Mouse (Mus musculus) MEL (cell line): ENCODE measurements at regions not wholly inside any gene's neighbourhood (a gene's known extent, or its start where the extent isn't known, plus 50 kb on each side); places are given as distances from the start of the nearest gene placed in this dataset.

Experiments
- DNase-seq: peaks from one replicate; pipeline ENCODE4 v3.0.0; 2011; ENCODE audit warnings: low read depth, low spot score
- H3K27ac ChIP-seq: 2 replicates; pipeline ENCODE4 v1.5.1; 2012; ENCODE audit warnings: low read depth, mild to moderate bottlenecking, control low read depth, low read length, moderate library complexity; ENCODE audit not compliant: control insufficient read depth
- H3K27me3 ChIP-seq, 2 experiments: fragments of 150-350 bp in 1 of 2; sonication (generic) in 1 of 2; 2 replicates each; pipeline ENCODE4 v1.6.1; 2012; ENCODE audit warnings: low read length in 2 of 2, mild to moderate bottlenecking in 2 of 2, improper control_type of control experiment in 1 of 2, moderate library complexity in 1 of 2; ENCODE audit not compliant: insufficient read depth in 2 of 2, control insufficient read depth in 1 of 2
- H3K36me3 ChIP-seq, 2 experiments: 2 replicates each; pipeline ENCODE4 v1.6.1; 2012 to 2014; ENCODE audit warnings: low read length in 2 of 2, improper control_type of control experiment in 1 of 2, inconsistent platforms in 1 of 2, mild to moderate bottlenecking in 1 of 2; ENCODE audit not compliant: insufficient read depth in 2 of 2, control insufficient read depth in 1 of 2
- H3K4me1 ChIP-seq, 2 experiments: fragments of 150-350 bp in 1 of 2; sonication (generic) in 1 of 2; 2 replicates each; pipeline ENCODE4 v1.6.1; 2012; ENCODE audit warnings: low read length in 2 of 2, improper control_type of control experiment in 1 of 2, mild to moderate bottlenecking in 1 of 2; ENCODE audit not compliant: insufficient read depth in 2 of 2, control insufficient read depth in 1 of 2
- H3K4me3 ChIP-seq, 2 experiments: fragments of 150-350 bp in 1 of 2; sonication (generic) in 1 of 2; 2 replicates each; pipeline ENCODE4 v1.5.1; 2012; ENCODE audit warnings: low read depth in 2 of 2, low read length in 2 of 2, mild to moderate bottlenecking in 2 of 2, moderate library complexity in 2 of 2, control low read depth in 1 of 2, improper control_type of control experiment in 1 of 2; ENCODE audit not compliant: control insufficient read depth in 1 of 2, insufficient read depth in 1 of 2
- H3K79me2 ChIP-seq: 2 replicates; pipeline ENCODE4 v1.6.1; 2012; ENCODE audit warnings: mild to moderate bottlenecking, low read length, moderate library complexity; ENCODE audit not compliant: control insufficient read depth, poor library complexity, insufficient read depth
- H3K9ac ChIP-seq: 2 replicates; pipeline ENCODE4 v1.6.1; 2012; ENCODE audit warnings: low read depth, mild to moderate bottlenecking, control low read depth, low read length, moderate library complexity; ENCODE audit not compliant: control insufficient read depth, poor library complexity, severe bottlenecking
- H3K9me3 ChIP-seq: fragments of 150-350 bp; sonication (generic); replicated peaks from 2 replicates; pipeline ENCODE4 v1.6.1; 2012; ENCODE audit warnings: mild to moderate bottlenecking, low read length, improper control_type of control experiment, moderate library complexity; ENCODE audit not compliant: insufficient read depth
- BHLHE40 ChIP-seq: IDR thresholded peaks from 2 replicates; pipeline ENCODE4 v1.6.1; 2012; ENCODE audit warnings: low read depth, mild to moderate bottlenecking, inconsistent platforms, low read length, improper control_type of control experiment, borderline replicate concordance
- CHD1 ChIP-seq: IDR thresholded peaks from 2 replicates; pipeline ENCODE4 v1.6.1; 2012; ENCODE audit warnings: low read depth, mild to moderate bottlenecking, inconsistent platforms, low read length, improper control_type of control experiment
- CHD2 ChIP-seq: IDR thresholded peaks from 2 replicates; pipeline ENCODE4 v1.6.1; 2011; ENCODE audit warnings: low read length, improper control_type of control experiment
- E2F4 ChIP-seq: IDR thresholded peaks from 2 replicates; pipeline ENCODE4 v1.6.1; 2011; ENCODE audit warnings: low read depth, low read length, improper control_type of control experiment, borderline replicate concordance
- ELF1 ChIP-seq: IDR thresholded peaks from 2 replicates; pipeline ENCODE4 v1.6.1; 2014; ENCODE audit warnings: low read depth, mild to moderate bottlenecking, inconsistent platforms, low read length, improper control_type of control experiment, moderate library complexity
- GABPA ChIP-seq: IDR thresholded peaks from 2 replicates; pipeline ENCODE4 v1.6.1; 2012; ENCODE audit warnings: low read depth, mild to moderate bottlenecking, inconsistent platforms, low read length, improper control_type of control experiment, moderate library complexity
- JUND ChIP-seq: IDR thresholded peaks from 2 replicates; pipeline ENCODE4 v1.6.1; 2011; ENCODE audit warnings: low read depth, mild to moderate bottlenecking, improper control_type of control experiment, low read length
- KAT2A ChIP-seq: conservative IDR thresholded peaks from 2 replicates; pipeline ENCODE4 v1.6.1; 2012; ENCODE audit warnings: low read depth, low read length, improper control_type of control experiment, inconsistent platforms
- MAX ChIP-seq: IDR thresholded peaks from 2 replicates; pipeline ENCODE4 v1.6.1; 2011; ENCODE audit warnings: low read length, improper control_type of control experiment
- MYC ChIP-seq: IDR thresholded peaks from 2 replicates; pipeline ENCODE4 v1.6.1; 2011; ENCODE audit warnings: low read depth, mild to moderate bottlenecking, low read length, improper control_type of control experiment, moderate library complexity
- POLR2A ChIP-seq, 2 experiments: IDR thresholded peaks; 2 replicates each; pipeline ENCODE4 v1.6.1; 2011 to 2012; ENCODE audit warnings: low read length in 2 of 2, mild to moderate bottlenecking in 2 of 2, control low read depth in 1 of 2, improper control_type of control experiment in 1 of 2, low read depth in 1 of 2, moderate library complexity in 1 of 2; ENCODE audit not compliant: control insufficient read depth in 1 of 2, insufficient read depth in 1 of 2, poor library complexity in 1 of 2
- RAD21 ChIP-seq: IDR thresholded peaks from 2 replicates; pipeline ENCODE4 v1.6.1; 2011; ENCODE audit warnings: mild to moderate bottlenecking, low read depth, low read length, improper control_type of control experiment
- TAL1 ChIP-seq: IDR thresholded peaks from 2 replicates; pipeline ENCODE4 v1.6.1; 2012; ENCODE audit warnings: mild to moderate bottlenecking, inconsistent platforms, low read length, moderate library complexity, mixed read lengths
- TCF12 ChIP-seq: IDR thresholded peaks from 2 replicates; pipeline ENCODE4 v1.6.1; 2014; ENCODE audit warnings: low read depth, mild to moderate bottlenecking, inconsistent platforms, low read length, improper control_type of control experiment, moderate library complexity
- USF1 ChIP-seq: IDR thresholded peaks from 2 replicates; pipeline ENCODE4 v1.6.1; 2014; ENCODE audit warnings: low read depth, mild to moderate bottlenecking, inconsistent platforms, low read length, improper control_type of control experiment, moderate library complexity
- ZC3H11A ChIP-seq: IDR thresholded peaks from 2 replicates; pipeline ENCODE4 v1.6.1; 2012; ENCODE audit warnings: low read depth, mild to moderate bottlenecking, inconsistent platforms, low read length, improper control_type of control experiment
- ZKSCAN1 ChIP-seq: IDR thresholded peaks from 2 replicates; pipeline ENCODE4 v1.6.1; 2012; ENCODE audit warnings: low read depth, mild to moderate bottlenecking, inconsistent platforms, low read length, improper control_type of control experiment, moderate library complexity

DNA sequence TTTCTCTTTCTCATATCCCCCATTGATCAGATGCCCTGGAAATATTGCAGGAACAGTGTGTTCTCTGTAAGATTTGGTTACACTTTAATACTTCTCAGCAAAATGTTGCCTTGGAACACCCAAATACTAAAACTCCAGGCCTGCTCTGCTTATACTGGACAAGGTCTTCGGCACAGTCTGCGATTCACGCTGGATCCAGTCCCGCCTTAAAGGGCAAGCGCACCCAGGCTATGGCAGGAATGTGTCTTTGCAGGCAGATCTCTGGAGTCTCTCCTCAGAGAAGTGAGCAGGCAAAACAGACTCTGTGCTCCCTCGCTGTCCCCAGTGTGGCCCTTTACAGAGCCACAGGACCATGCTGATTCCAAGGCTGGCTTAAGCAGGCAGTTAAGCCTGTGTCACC is 246.2 kb upstream of the Runx1 start:
- no peaks in the 10 kb centered on the region for H3K9me3 ChIP-seq
- H3K36me3 ChIP-seq = no peaks in the 10 kb centered on the region
- H3K27me3 ChIP-seq = peaks cover 1 to 3% of the 10 kb centered on the region in 2 experiments; a peak in 1 of 4 replicates
- H3K27ac ChIP-seq = no peak overlapping the region
- TF ChIP-seq ZC3H11A (no peak), ELF1 (no peak), MYC (no peak)
- no peak overlapping the region for H3K4me3 ChIP-seq
- DNase-seq = no peak
- H3K79me2 ChIP-seq = no peaks in the 10 kb centered on the region
- no peak overlapping the region for H3K9ac ChIP-seq
- H3K4me1 ChIP-seq = no peaks in the 10 kb centered on the region

DNA sequence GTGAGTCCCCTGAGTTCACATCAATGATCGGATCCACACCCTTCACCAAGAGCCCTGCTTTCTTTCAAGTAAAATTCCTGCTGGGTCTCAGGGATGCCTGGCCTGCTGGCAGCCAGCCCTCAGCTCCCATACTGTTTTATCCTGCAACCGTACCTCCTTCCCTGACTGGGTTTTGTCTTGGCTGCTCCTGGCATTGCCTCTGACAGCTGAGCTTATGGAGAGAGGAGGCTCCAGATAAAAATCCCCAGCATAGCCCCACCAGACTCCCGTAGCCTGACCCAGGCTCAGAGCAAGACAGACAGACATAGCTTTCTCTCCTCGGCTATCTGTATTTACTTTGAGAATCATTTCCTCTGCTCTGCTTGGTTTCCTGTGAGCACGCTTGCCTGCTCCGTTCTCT is 245.8 kb upstream of the Runx1 start:
- Histone ChIP-seq H3K4me3 (no peak overlapping the region), H3K27ac (no peak overlapping the region), H3K9me3 (no peaks in the 10 kb centered on the region), H3K9ac (no peak overlapping the region), H3K4me1 (no peaks in the 10 kb centered on the region), H3K27me3 (peaks cover 1 to 3% of the 10 kb centered on the region in 2 experiments; a peak in 1 of 4 replicates), H3K36me3 (no peaks in the 10 kb centered on the region), H3K79me2 (no peaks in the 10 kb centered on the region)
- DNase-seq = no peak
- TF ChIP-seq MAX (no peak), TCF12 (no peak), GABPA (no peak), ZKSCAN1 (no peak), KAT2A (no peak), TAL1 (no peak), JUND (no peak), CHD1 (no peak), E2F4 (no peak), BHLHE40 (no peak), USF1 (no peak), CHD2 (no peak), RAD21 (no peak), POLR2A (IDR thresholded peaks at IDR 0.05; ENCODE audit: control insufficient read depth in 1 of 2, insufficient read depth in 1 of 2, low read depth in 1 of 2, low read length in 2 of 2, poor library complexity in 1 of 2) (no peak)

DNA sequence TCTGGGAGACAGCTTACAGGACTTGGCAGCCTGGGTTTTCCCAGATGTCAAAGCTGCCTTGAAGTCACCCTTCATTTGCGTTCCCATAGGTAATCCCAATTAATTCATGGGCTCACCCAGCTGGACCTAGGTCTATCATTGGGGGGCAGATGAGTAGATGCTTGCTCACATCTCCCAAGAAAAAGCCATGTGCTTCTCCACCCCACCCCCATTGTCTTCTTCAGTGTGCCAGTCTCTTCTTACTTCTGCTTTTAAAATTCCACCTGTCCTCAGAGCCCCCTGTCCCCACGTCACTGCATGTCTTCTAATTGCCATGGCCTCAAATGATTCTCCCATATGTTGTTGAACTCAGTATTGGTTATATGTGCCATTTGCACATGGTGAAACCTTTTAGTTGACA is 240.9 kb upstream of the Runx1 start:
- no peak for DNase-seq
- H3K9ac ChIP-seq = no peak overlapping the region
- no peaks in the 10 kb centered on the region for H3K9me3 ChIP-seq
- H3K27me3 ChIP-seq = peaks cover 1 to 3% of the 10 kb centered on the region in 2 experiments; a peak in 1 of 4 replicates
- no peaks in the 10 kb centered on the region for H3K36me3 ChIP-seq
- no peaks in the 10 kb centered on the region for H3K79me2 ChIP-seq
- H3K27ac ChIP-seq = no peak overlapping the region
- H3K4me3 ChIP-seq = no peak overlapping the region
- no peaks in the 10 kb centered on the region for H3K4me1 ChIP-seq
- no peak for TF ChIP-seq ZC3H11A
